Mouse (Mus musculus) erythroblast, embryonic 14.5 days (primary cell): ENCODE measurements around the gene Zdhhc6. TPM values are rescaled to one million over a fixed set of nuclear protein-coding genes. Genes with fewer than 3 reads are reported as not detected.

Experiments
- H3K27me3 ChIP-seq: 2 replicates; pipeline ENCODE4 v1.6.1; 2012; ENCODE audit warnings: inconsistent platforms; ENCODE audit not compliant: control insufficient read depth
- H3K36me3 ChIP-seq: 2 replicates; pipeline ENCODE4 v1.6.1; 2012; ENCODE audit warnings: mild to moderate bottlenecking, inconsistent platforms; ENCODE audit not compliant: control insufficient read depth
- H3K4me1 ChIP-seq: 2 replicates; pipeline ENCODE4 v1.6.1; 2012; ENCODE audit warnings: inconsistent platforms; ENCODE audit not compliant: control insufficient read depth
- H3K4me3 ChIP-seq: replicated peaks from 2 replicates; pipeline ENCODE3; 2012; ENCODE audit warnings: moderate library complexity, mild to moderate bottlenecking, inconsistent platforms
- H3K9me3 ChIP-seq: 2 replicates; pipeline ENCODE4 v1.6.1; 2012; ENCODE audit warnings: low read length, inconsistent platforms, mixed read lengths; ENCODE audit not compliant: control insufficient read depth
- GATA1 ChIP-seq: IDR thresholded peaks from 2 replicates; pipeline ENCODE4 v1.6.1; 2012; ENCODE audit warnings: low read length, inconsistent platforms, mixed read lengths
- TAL1 ChIP-seq: IDR thresholded peaks from 3 replicates; pipeline ENCODE4 v1.6.1; 2012; ENCODE audit warnings: low read length, inconsistent platforms, mixed read lengths
- polyA plus RNA-seq: library from polyadenylated mRNA; stranded (reverse); fragments of >175 nt; gene quantifications from 2 replicates; pipeline ENCODE4 v1.2.3, GENCODE M21; 2012

Zdhhc6 gene
- polyA plus RNA-seq, 1 experiment, result 2.3 TPM

- TF ChIP-seq GATA1 (no peak), TAL1 (no peak)
- peaks cover 51% of the 10 kb centered on the region for H3K4me1 ChIP-seq
Measured at GRCm38 (mm10) chr19:55295075-55295474, 20.8 kb downstream of the Zdhhc6 start.

GRCm38 (mm10) chr19:55293175-55293574 lies 22.7 kb downstream of the Zdhhc6 start:
- H3K9me3 ChIP-seq, result no peaks in the 10 kb centered on the region
- H3K27me3 ChIP-seq, result no peaks in the 10 kb centered on the region
- TF ChIP-seq GATA1, result no peak
- no peak for TF ChIP-seq TAL1
- H3K36me3 ChIP-seq, result peaks cover 99% of the 10 kb centered on the region
- peaks cover 58% of the 10 kb centered on the region for H3K4me1 ChIP-seq
- no peak overlapping the region for H3K4me3 ChIP-seq

More at GRCm38 (mm10) chr19:55295075-55295474, 20.8 kb downstream of the Zdhhc6 start:
- Histone ChIP-seq H3K36me3 (peaks cover 98% of the 10 kb centered on the region), H3K27me3 (no peaks in the 10 kb centered on the region), H3K4me3 (no peak overlapping the region), H3K9me3 (no peaks in the 10 kb centered on the region)

DNA sequence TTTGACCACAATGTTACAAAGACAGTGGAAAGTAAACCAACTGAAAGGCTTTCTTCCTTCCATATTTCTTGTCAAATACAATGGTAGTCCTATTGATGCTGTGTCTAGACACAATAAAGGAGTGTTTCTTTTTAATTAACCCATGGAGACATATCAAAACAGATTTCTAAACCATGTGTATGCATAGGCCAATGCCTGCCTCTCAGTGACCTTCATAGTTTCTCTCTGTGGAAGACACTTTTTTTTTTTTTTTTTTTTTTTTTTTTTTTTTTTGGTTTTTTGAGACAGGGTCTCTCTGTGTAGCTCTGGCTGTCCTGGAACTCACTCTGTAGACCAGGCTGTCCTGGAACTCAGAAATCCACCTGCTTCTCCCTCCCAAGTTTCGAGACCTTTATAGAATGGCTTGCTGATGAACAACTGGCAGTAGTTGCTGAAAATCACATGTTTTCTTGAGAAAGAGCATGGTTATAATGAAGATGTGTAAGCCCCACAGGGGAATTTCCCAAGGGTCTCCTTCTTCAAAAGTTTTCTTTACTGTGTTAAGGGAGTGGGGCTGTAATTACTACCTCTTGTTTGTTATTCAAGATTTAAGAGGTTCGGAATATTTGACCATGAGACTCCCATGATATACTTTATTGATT lies 23.5 kb downstream of the Zdhhc6 start:
- H3K9me3 ChIP-seq, result no peaks in the 10 kb centered on the region
- peaks cover 99% of the 10 kb centered on the region for H3K36me3 ChIP-seq
- peaks cover 53% of the 10 kb centered on the region for H3K4me1 ChIP-seq
- no peaks in the 10 kb centered on the region for H3K27me3 ChIP-seq
- no peak overlapping the region for H3K4me3 ChIP-seq
- no peak for TF ChIP-seq TAL1
- TF ChIP-seq GATA1, result no peak

GRCm38 (mm10) chr19:55290621-55291270 lies 25.1 kb downstream of the Zdhhc6 start:
- TF ChIP-seq TAL1 (no peak), GATA1 (no peak)
- H3K4me3 ChIP-seq, result no peak overlapping the region
- peaks cover 3% of the 10 kb centered on the region for H3K9me3 ChIP-seq
- no peaks in the 10 kb centered on the region for H3K27me3 ChIP-seq
- H3K36me3 ChIP-seq, result peaks cover 99% of the 10 kb centered on the region
- H3K4me1 ChIP-seq, result peaks cover 62% of the 10 kb centered on the region

GRCm38 (mm10) chr19:55288974-55289373 lies 26.9 kb downstream of the Zdhhc6 start:
- Histone ChIP-seq H3K36me3 (peaks cover 99% of the 10 kb centered on the region), H3K4me1 (peaks cover 64% of the 10 kb centered on the region), H3K27me3 (no peaks in the 10 kb centered on the region), H3K9me3 (peaks cover 3% of the 10 kb centered on the region), H3K4me3 (no peak overlapping the region)
- TF ChIP-seq GATA1 (no peak), TAL1 (no peak)

GRCm38 (mm10) chr19:55286034-55286433 lies 29.8 kb downstream of the Zdhhc6 start:
- Histone ChIP-seq H3K27me3 (no peaks in the 10 kb centered on the region), H3K4me1 (peaks cover 73% of the 10 kb centered on the region), H3K36me3 (peaks cover 99% of the 10 kb centered on the region), H3K9me3 (peaks cover 3% of the 10 kb centered on the region), H3K4me3 (peak overlapping the region; percentile 60)
- TF ChIP-seq TAL1 (no peak), GATA1 (no peak)

- peak overlapping the region; percentile 60 for H3K4me3 ChIP-seq
- peaks cover 97% of the 10 kb centered on the region for H3K36me3 ChIP-seq
- H3K9me3 ChIP-seq, result peaks cover 3% of the 10 kb centered on the region
- no peaks in the 10 kb centered on the region for H3K27me3 ChIP-seq
- H3K4me1 ChIP-seq, result peaks cover 58% of the 10 kb centered on the region
- TF ChIP-seq TAL1, result peak; percentile 82
- peak; percentile 93 for TF ChIP-seq GATA1
Measured at GRCm38 (mm10) chr19:55284093-55284492, 31.7 kb downstream of the Zdhhc6 start.

GRCm38 (mm10) chr19:55276770-55277169 lies 39.1 kb downstream of the Zdhhc6 start:
- peaks cover 51% of the 10 kb centered on the region for H3K4me1 ChIP-seq
- H3K9me3 ChIP-seq, result no peaks in the 10 kb centered on the region
- peaks cover 84% of the 10 kb centered on the region for H3K36me3 ChIP-seq
- H3K27me3 ChIP-seq, result no peaks in the 10 kb centered on the region
- TF ChIP-seq TAL1 (no peak), GATA1 (no peak)
- H3K4me3 ChIP-seq, result no peak overlapping the region

- TF ChIP-seq GATA1, result no peak
- H3K4me1 ChIP-seq, result peaks cover 52% of the 10 kb centered on the region
- peaks cover 83% of the 10 kb centered on the region for H3K36me3 ChIP-seq
Measured at GRCm38 (mm10) chr19:55276100-55276499, 39.7 kb downstream of the Zdhhc6 start.

More at GRCm38 (mm10) chr19:55276100-55276499, 39.7 kb downstream of the Zdhhc6 start:
- no peaks in the 10 kb centered on the region for H3K27me3 ChIP-seq
- H3K9me3 ChIP-seq, result no peaks in the 10 kb centered on the region
- H3K4me3 ChIP-seq, result no peak overlapping the region
